Mouse (Mus musculus) frontal cortex, postnatal 36 days (tissue): ENCODE results near the gene Wdr31.

Experiments used
- DNase-seq, 2 experiments: peaks; one replicate each; pipeline ENCODE4 v3.0.0; 2022; ENCODE audit warnings: low spot score in 2 of 2

Wdr31 gene

DNA sequence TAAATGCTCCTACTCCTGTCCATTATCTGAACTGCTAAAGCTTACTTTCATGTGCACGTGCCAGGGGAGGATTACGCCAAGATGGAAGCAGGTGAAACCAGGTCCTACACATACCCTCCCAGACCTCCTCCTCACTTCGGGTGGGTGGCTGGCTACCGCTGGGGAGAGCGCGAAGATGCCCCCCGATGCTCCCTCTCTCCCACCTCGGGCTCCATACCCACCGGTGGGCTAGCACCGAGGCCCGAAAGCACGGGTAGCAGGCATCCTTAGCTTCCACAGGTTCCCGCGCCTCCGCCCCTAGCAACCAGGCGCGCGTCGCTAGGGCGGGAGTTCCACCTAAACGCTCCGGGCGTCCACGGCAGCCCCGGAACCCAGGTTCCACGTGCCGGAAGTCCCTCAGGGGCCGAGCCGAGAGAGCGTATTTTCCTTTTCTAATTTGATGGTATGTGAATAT lies at the start of gene Wdr31:
TSS of gene Wdr31 (minus strand) at position 299 of the 454 bp plus-strand sequence.
- DNase-seq, result peak; percentile 80 to 86

DNA sequence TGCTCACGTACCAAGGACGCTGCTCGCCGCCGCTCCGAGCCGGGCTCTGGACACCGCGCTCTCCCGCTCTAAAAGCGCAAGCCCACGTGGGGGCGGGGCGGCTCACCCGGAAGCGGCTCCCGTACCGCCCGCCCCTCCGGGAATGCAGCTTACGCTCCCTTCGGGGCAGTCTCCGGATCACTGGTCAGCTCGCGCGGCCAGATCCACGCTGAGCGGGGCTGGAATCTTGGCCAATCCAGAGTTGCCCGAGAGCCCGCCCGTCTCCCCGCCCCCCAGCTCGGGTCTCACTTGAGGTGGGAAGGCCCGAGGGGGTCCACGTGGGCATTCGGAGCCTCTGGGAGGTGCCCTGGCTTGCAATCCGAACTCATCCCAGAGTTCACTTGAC lies 49.1 kb upstream of the Wdr31 start, which contains the start of gene Alad:
TSS of gene Alad (minus strand) at position 70 of the 385 bp plus-strand sequence.
- DNase-seq, result peak; percentile 81 to 83

DNA sequence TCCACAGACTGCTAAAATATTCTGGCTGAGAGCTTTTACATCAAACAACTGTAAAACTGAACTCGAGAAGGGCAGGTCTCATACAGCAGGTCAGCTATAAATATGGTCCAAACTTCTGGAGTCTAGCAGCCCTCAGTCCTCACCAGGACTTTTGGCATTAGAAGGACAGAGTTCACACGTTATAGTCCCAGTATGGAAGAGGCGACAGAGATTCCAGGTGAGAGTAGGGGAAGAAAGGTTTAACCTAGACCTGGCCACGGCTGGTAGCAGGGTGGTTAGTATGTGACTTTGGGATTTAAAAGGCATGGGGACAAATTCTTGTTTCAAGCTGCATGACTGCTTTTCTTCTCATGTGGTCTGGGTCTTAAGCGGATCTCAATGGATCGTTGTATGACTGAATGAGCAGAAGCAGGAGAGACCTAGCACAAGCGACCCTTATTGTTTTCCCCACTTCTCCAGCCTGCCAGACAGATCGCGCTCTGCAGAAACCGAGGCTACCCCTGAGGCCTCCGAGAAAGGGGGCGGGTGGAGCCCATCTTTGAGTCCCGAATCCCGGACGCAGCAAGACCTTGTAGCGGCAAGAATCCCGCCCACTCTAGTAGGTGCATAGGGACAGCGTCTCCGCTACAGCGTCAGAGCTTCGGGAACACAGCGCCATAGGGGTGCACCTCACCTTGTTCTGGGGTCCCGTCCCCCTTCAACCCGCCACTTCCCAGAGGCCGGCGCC lies 48.6 kb upstream of the Wdr31 start:
- no peak for DNase-seq

DNA sequence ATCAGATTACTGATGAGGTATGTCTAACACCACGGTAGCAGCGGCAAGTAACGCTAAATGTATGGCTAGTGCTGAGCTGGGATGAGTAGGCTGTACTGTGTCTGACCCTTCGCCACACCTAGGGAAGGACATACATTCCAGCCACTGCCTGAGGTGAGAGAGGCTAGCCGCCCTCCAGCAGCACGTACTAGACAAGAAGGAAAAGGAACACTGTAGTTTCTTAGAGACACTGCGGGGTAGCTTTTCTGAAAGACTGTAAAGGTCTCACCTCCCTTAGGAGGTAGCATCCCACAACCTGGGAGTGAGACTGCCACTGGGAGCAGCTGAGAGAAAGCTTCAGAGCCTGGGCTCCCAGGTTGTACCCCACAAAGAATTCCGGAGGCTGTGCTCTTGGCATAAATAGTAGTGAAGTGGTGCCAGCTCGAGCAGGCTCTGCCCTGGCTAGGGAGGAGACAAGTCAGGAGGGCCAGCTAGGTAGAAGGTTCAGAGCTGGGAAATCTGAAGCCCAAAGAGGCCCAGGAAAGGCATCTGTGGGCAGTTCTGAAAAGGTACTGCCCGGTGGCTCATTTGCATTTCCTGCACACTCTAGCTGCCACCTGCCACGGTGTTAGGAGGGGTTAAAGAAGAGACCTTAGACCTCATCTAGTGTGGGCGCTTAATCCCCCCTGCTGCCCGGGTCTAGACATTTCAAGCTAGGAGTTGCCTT lies 47.9 kb upstream of the Wdr31 start:
- DNase-seq, result no peak

DNA sequence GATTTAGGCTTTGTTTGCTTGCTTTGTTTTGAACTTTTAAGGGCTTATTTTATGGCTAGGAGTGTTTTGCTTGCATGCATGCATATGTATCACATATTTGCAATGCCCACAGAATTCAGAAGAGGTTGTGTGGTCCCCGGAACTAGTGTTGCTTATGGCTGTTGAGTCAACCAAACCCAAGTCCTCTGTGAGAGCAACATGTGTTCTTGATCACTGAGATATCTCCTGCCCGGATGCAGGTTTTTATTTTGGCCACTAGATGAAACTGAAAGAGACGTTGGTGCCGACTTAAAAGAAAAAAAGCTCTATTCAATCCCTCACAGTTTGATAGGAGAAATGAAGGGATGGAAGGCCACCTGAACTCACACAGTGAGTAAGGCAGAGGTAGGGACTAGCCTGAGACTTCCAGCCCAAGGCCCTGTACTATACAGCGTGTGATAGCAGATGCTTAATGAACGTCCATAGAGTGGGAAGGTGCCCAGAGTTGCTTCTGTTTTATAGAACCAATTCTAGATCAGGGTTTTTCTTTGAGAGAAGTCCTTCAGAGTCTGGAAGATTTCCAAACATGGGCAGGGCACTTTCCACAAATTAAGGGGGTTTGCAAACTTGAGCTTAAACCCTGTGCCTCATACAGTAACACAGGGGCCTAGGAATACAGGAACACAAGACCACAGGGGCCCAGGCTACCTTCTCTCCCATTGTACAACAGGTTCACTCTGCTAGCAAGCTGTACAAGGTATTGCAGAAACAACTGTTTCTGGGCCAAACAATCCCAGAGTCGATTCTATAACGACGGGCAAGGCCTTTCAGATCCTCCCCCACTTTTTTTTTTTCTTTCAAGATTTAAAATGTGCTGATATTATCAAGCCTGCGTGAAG lies 47.1 kb upstream of the Wdr31 start:
- no peak for DNase-seq

DNA sequence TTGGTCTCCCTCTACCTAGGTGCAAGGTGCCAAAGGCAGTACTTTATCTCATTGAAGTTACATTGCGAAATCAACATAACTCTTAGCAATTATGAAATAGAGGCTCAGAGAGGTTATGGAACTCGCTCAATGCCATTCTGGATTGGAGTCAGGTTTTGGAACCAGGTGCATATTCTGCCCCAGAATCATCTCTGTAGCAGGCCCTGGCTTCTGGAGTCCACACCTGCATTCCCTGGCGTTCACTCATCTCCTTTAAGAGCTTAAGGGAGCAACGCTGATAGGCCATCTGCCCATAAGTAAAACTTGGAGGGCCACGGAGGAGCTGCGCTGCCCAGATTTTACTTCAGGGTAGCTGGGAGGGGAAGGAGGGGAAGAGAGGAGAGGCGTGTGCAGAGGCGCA lies 46.4 kb upstream of the Wdr31 start:
- no peak for DNase-seq

DNA sequence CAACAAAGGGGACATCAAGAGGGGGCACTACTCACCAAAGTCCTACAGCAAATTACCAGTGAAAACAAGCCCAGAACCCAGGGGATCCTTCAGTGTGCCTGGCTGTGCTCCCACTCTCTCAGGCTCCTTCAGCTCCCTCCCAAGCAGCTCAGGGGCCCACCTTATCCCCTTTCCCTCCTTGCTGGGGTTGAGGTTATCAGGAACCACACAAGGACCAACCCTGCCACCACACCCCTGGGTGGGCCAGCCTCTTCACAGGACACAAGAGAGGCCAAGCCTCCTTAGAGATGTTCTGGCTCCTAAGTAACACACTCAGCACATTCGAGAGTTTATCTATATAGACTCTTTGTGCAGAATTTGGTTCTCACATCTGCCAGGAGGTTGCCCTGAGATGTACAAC lies 45.9 kb upstream of the Wdr31 start:
- DNase-seq, result no peak

DNA sequence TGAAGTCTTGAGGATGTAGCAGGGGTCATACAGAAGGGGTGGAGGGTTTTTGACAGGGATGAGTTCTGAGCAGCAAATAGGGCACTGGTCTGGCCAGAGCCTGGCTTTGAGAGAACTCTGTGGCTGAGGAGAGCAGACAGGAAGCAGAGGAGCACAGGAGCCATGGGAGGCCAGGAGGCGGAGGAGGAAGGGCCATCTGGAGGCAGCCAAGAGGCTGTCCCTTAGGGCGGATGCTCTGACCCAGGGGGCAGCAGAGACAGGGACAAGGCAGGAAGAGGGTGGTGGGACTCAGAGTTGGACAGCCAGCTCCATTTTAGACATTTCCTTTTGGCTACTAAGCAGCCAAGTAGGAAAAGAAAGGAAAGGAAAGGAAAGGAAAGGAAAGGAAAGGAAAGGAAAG lies 45.4 kb upstream of the Wdr31 start:
- no peak for DNase-seq

DNA sequence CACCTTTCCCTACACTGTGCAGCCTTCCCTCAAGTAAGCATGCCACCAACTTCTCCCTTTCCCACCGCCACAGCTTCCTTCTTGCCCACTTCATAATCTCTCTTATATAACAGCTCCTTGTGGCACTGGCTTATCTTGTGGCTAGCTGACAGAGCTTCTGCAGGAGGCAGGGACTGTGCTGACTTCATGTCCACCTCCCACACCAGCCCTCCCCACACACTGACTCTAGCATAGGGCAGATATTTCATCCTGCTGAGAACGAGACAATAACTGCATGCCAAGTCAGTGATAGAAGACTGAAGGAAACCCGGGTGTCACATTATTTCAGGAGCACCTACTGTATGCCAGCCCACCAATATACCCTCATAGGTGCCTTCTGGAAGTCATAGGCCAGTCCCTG lies 44.8 kb upstream of the Wdr31 start:
- no peak for DNase-seq

DNA sequence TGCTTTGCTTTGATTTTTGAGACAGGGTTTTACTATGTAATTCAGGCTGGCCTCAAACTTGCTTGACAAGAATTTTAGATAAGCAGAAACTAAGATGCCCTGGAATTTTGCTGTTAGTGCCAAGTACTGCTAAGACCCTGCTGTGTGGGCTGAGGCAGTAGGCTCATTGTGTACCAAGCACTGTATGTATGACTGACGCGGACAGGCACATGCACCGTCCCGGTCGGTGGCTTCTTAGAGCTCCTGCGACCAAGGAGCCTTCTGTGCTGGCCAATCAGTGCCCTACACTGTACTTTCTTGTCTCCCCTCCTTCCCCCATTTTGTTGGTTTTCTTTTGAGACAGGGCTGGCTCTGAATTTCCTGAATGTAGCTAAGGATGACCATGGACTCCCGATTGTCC lies 44.3 kb upstream of the Wdr31 start:
- DNase-seq, result no peak

DNA sequence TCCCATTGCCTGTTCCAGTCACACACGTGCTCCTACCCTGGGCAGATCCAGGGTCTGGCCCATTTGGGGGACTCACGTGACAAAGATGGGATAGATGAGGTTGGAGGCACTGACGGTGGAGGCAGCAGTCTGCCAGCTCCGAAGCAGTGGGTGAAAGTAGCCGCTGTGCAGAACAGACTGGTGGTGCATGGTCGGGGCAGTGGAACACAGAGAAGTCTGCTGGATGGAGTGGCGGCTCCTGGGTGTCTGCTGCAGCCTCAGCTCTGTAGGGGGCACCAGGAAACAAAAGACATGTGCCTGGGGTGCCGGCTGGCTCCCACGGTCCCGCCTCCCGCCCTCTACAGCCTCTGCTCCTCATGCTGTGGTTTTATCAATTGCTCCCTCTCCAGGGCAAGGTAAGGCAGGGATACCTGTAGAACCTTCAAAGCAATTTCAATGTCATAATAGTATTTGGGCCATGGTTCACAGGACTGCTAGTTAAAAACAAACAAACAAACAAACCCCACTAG lies 43.4 kb upstream of the Wdr31 start:
- no peak for DNase-seq

DNA sequence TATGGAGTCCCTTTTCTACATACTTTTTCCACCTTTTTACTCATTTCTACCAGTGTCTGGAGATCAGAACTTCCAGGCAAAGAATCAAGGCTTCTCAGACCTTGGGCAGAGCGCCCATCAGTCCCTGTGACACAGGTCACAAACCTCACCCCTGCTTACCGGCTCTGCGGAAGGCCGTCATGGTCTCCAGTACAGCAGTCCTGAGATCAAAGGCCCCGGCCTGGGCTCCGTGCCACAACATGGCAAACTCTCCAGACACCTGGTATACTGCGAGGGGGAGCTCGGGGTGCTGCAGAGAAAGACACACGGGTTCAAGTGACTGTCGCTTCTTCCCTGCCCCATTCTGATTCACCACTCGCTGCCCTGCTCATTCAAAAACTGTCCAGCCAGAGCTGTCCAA lies 39.2 kb upstream of the Wdr31 start:
- no peak for DNase-seq

DNA sequence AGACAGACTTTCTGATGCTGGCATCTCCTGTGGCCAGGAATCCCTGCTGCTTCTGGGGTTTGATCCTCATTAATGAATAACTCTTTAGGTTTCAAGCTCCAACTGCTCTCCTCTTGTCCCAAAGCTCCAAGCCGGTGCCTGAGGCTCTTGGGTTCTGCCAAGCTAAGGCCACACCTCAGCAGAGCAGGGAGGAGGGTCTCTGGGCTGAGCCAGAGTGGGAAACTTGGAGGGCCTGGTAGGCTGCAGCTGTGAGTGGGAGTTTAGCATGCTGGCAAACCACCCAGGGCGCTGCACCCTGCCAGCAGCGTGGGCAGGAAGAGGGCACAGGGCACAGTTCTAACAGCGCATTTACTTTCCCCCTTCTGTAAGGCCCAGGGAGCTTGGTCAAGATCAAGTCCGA lies 38.1 kb upstream of the Wdr31 start:
- DNase-seq, result no peak

DNA sequence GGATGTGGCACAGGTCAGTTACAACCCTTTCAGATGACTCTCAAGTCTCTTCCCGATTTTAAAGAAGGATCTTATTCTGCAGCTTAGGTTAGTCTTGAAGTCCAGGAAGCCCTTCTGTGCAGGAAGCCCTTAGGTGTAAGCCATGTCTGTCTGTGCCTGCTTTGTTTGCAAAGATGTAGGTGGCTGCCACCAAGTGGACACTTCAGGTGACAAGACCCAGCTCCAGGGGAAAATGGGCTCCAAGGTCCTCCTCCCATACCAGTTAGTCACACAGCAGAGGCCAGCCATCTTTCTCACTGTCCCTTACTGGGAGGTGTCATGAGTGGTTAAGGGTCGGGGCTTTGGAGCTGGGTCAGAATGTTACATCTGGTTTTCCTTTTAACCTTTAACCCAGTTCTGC lies 36.1 kb upstream of the Wdr31 start:
- no peak for DNase-seq

DNA sequence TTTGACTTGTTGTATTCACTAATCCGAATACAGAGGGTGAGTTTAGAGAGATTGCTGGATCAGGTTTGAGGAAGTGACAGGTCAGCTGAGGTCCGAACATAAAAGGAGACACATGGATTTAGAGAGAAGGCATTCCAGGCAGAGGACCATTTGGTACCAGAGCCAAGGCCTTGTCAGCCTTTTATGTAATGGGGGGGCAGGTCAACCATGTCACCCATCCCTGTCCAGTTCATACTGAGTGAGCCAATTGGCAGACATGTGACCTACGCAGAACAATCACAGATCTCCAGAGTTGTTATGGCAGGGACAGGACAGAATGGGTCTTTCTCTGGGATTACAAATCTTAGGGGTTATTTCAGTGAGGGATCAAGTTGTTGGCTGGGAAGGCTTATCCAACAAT lies 35.3 kb upstream of the Wdr31 start:
- no peak for DNase-seq

DNA sequence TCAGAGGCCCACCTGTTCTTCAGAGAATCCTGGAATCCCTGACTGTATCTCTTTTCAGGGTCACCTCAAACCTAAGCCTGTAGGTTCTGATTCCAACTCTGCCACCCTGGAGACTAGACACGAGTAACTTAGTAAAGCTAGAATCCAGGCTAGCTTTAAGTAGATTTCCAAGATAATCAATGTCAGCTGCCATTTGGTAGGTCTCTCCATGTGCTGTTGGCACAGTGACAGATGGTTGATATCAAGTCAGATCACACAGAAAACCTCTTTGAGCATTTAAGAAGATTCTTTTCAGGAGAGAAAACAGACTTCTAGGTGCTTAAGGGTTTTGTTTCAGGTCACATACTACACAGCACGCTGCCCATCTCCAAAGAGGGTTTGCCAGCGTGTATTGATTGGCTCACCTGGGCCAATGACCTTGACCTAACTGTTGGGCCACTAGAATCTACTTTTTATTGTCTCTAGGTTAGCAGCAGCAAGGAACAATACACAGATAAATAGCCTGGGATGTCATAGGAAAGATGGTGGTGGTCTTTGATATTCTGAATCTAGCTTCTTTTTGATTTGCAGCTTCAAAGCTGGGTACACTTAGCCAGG lies 32.8 kb upstream of the Wdr31 start, which contains the start of gene Hdhd3:
TSS of gene Hdhd3 (minus strand) at position 94 of the 597 bp plus-strand sequence.
- DNase-seq, result no peak

DNA sequence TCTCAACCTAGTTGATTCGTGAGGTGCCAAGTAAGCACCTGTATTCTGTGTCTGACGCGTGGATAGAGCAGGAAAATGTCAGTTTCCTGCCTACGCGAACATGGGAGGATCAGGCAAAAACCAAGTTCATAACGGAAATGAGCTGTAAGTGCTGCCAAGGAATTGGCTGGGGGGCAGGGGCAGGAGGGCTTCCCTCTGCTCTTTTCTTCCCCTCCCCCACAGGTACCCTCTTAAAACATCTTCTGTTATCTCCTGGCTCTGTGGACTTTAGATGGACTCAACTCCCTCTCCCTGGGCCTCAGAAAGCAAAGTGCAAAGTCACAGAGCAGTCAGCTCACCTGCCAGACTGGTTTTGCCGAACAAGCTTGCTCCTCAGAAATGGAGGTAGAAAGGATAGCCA lies 32.3 kb upstream of the Wdr31 start:
- no peak for DNase-seq

DNA sequence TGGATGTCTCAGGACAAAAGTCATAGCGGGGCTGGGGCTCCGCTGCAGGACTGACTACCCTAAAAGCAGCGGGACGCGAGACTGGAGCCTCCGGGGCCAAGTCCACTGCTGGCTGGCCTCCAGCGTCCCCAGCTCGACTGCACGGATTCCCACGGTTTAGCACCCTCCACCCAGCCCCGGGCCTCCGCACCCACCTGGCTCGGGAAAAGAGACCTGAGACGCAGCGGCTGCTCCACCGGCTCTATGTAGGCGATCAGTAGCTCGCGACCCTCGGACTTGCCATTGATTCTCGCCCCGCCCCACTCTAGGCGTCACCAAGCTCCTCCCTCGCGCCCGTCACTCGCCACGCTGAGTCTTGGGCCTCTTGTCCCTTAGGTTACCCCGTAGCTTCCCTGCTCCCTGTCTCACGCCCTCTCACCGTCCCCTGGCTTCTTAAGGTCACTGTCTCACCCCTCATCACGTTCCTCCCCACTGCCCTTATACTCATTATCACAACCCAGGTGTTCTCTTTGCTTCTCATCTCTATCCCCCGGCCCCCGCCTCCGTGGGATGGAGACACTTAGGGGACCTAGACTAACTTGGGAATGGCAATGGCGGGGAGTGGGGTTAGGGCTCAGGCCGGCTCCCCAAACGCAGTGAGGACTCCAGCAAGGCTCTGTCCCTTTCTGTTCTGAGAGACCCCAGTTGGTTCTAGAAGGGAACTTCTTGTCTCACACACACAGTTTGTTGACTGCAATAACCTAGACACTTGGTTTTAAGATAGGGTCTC lies 31.5 kb upstream of the Wdr31 start:
- DNase-seq, result peak; percentile 92 to 93

DNA sequence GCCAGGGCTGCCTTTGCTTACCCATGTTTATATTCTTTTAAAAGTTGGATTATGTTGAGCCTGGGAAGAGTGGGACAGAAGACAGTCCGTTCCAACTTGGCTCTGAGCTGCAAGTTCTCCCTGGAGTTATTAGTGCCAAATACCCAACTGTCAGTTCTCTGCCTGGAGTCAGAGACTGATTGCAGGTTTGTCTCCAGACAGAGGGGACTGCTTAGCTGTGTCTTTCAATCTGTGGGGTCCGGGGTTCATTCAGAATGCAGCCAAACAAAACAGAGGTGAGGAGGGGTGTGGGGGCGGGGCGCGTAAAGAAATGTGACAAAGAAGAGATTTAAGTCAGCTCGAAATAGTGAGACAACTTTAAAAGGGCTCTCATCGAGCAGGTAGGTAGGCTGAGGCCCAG lies 30.8 kb upstream of the Wdr31 start:
- no peak for DNase-seq

DNA sequence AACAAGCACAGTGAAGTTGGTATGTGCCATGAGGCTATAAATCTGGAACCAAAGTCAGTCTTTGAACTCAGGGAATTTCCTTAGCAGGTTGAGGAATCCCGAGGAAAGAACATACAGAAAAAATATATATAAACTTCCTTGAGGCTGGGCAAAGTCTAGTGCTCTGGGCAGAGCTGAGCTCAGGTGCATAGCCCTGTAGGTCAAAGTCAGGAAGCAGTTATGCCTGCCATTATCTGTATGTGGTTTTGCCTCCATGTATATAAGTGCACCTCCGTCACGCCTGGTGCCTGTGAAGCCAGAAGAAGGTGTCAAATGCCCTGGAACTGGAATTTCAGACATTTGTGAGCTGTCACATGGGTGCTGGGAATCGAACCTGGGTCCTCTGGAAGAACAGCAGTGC lies 30.1 kb upstream of the Wdr31 start:
- no peak for DNase-seq

DNA sequence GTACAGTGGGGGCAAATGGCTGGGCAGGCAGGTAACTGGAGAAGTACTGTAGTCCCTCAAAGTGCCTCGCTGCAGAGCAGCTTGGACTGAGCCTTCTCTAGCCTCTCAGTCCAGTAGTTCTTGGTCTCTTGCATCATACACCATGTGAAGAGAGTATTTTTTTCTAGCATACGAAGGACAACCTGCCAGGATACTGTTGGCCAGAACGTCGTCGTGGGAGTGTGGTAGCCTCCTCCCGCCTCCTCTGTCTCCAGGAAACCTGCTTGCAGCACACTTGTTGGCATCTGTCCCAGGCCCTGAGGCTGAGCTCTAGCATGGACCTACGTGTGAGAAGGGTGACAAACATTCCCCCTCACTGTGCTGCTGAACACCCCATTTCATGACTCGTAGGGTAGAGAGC lies 26.1 kb upstream of the Wdr31 start:
- peak; percentile 72 to 77 for DNase-seq
